Mouse (Mus musculus): ENCODE measurements around the gene Gm20388.

DNA sequence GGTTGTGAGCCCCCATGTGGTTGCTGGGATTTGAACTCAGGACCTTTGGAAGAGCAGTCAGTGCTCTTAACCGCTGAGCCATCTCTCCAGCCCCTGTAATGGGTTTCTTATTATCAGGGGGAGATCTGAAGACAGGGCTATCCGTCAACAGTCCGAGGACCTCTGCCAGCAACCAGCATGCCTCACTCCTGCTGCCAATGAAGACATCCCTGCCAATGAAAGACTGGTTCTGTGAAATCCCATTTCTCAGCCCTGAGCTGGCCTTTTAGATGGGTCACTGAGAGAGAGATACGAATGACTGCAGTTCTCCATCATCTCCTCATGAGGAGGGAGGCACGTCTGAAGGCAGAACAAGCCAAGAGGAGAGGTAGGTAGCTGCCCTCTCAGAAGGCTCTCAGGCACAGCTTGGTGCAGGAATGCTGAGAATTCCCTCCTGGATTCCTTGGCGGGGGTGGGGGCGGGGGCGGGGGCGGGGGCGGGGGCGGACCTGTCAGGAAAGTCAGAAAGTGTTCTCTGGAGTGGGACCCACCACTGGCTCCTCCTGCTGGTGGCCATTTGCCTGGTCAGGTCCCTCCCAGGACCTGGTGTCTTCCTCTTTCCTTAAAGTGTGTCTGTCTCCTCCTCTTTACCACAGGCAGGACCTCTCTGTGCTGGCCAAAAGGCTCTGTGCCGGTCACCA lies 2648.2 kb downstream of the Gm20388 start:
- TF ChIP-seq GATA1 (IDR thresholded peaks at IDR 0.05; ENCODE audit: low read length) = no peak
- no peak for TF ChIP-seq TAL1 (IDR thresholded peaks at IDR 0.05; ENCODE audit: low read length)

Data from erythroblast, embryonic 14.5 days (primary cell).